Mouse (Mus musculus): Measurements from ENCODE around the gene Rpgrip1l.

The Rpgrip1l gene

GRCm38 (mm10) chr8:91224227-91224626 lies 88.8 kb downstream of the Rpgrip1l start:
- Histone ChIP-seq H3K9me3 (ENCODE audit: low read length) (no peaks in the 10 kb centered on the region), H3K36me3 (ENCODE audit: insufficient read depth, low read length) (no peaks in the 10 kb centered on the region), H3K4me3 (replicated peaks; ENCODE audit: low read length) (no peak overlapping the region), H3K4me1 (replicated peaks; ENCODE audit: low read depth, low read length) (no peaks in the 10 kb centered on the region), H3K27me3 (ENCODE audit: insufficient read depth, low read length) (no peaks in the 10 kb centered on the region)
- no peak for TF ChIP-seq CTCF (conservative IDR thresholded peaks at IDR 0.05; ENCODE audit: low read length)
- TF ChIP-seq NANOG (IDR thresholded peaks at IDR 0.05; ENCODE audit: borderline replicate concordance, low read length): no peak
- no peak for TF ChIP-seq POU5F1 (IDR thresholded peaks at IDR 0.05; ENCODE audit: borderline replicate concordance, low read length)

GRCm38 (mm10) chr8:91221841-91222240 lies 91.2 kb downstream of the Rpgrip1l start:
- Histone ChIP-seq H3K27me3 (ENCODE audit: insufficient read depth, low read length) (no peaks in the 10 kb centered on the region), H3K4me1 (replicated peaks; ENCODE audit: low read depth, low read length) (no peaks in the 10 kb centered on the region), H3K36me3 (ENCODE audit: insufficient read depth, low read length) (no peaks in the 10 kb centered on the region), H3K9me3 (ENCODE audit: low read length) (no peaks in the 10 kb centered on the region), H3K4me3 (replicated peaks; ENCODE audit: low read length) (no peak overlapping the region)
- no peak for TF ChIP-seq NANOG (IDR thresholded peaks at IDR 0.05; ENCODE audit: borderline replicate concordance, low read length)

GRCm38 (mm10) chr8:91218271-91218670 lies 94.8 kb downstream of the Rpgrip1l start:
- Histone ChIP-seq H3K36me3 (ENCODE audit: insufficient read depth, low read length) (no peaks in the 10 kb centered on the region), H3K27me3 (ENCODE audit: insufficient read depth, low read length) (no peaks in the 10 kb centered on the region), H3K4me1 (replicated peaks; ENCODE audit: low read depth, low read length) (no peaks in the 10 kb centered on the region), H3K4me3 (replicated peaks; ENCODE audit: low read length) (no peak overlapping the region), H3K9me3 (ENCODE audit: low read length) (no peaks in the 10 kb centered on the region)
- TF ChIP-seq POU5F1 (IDR thresholded peaks at IDR 0.05; ENCODE audit: borderline replicate concordance, low read length): no peak
- TF ChIP-seq CTCF (conservative IDR thresholded peaks at IDR 0.05; ENCODE audit: low read length): no peak

DNA sequence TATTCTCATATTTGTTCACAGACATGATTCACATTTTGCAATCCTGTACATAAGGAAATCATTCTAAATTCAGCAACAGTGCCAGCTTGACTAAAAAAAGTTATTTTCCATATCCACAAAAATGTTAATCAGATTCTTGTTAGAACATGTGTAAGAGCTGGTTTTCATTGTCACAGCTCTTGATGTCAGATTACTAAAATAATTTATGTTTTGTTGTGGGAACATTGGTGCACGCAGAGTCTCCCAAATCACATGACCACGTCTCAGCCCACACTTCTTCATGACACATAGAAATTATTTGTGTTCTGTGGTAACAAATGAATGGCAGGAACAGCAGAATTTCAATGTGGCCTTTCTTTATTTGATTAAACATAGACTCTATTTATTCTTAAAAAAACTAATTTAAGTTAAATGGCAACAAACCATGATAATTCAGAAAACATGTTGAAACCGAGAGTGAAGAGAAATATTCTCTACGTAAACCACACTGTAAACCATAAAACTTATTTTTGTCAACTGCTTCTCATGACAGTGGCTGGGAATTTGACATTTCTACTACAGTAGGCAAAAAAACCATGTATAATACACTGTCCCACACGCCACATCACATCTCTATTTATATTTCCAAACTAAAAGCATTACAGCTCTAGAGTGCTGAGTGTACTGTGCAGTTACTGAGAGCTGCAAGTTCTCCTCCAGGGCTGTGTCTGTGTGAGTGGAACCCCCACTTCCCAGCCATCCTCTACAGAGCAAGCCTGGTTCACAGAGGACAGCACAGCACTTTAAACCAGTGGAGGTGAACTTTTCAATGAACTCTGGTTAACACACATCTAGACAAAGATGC lies 95.8 kb downstream of the Rpgrip1l start:
- Histone ChIP-seq H3K4me3 (replicated peaks; ENCODE audit: low read length) (no peak overlapping the region), H3K27me3 (ENCODE audit: insufficient read depth, low read length) (no peaks in the 10 kb centered on the region), H3K9me3 (ENCODE audit: low read length) (no peaks in the 10 kb centered on the region), H3K36me3 (ENCODE audit: insufficient read depth, low read length) (no peaks in the 10 kb centered on the region), H3K4me1 (replicated peaks; ENCODE audit: low read depth, low read length) (no peaks in the 10 kb centered on the region)
- TF ChIP-seq POU5F1 (IDR thresholded peaks at IDR 0.05; ENCODE audit: borderline replicate concordance, low read length) (no peak), CTCF (conservative IDR thresholded peaks at IDR 0.05; ENCODE audit: low read length) (no peak), NANOG (IDR thresholded peaks at IDR 0.05; ENCODE audit: borderline replicate concordance, low read length) (no peak)

DNA sequence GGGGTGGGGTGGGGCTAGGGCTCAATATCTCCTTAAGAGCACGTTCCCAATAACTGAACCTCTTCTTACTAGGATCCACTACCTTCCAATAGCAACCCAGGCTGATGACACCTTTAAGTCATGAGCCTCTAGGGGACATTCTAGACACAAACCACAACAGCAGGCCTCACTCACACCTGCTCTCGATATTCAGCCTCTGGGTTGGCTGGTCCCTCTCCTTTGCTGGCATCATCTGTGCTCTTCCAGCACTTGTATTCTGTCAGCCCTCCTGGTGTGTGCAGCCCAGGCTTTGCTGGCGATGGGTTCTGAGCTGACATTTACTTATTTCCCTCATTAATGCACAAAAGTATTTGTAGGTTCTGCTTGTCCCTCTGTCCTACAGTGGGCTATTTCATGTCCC lies 98.8 kb downstream of the Rpgrip1l start:
- Histone ChIP-seq H3K4me1 (replicated peaks; ENCODE audit: low read depth, low read length) (no peaks in the 10 kb centered on the region), H3K9me3 (ENCODE audit: low read length) (no peaks in the 10 kb centered on the region), H3K36me3 (ENCODE audit: insufficient read depth, low read length) (no peaks in the 10 kb centered on the region), H3K4me3 (replicated peaks; ENCODE audit: low read length) (no peak overlapping the region), H3K27me3 (ENCODE audit: insufficient read depth, low read length) (no peaks in the 10 kb centered on the region)
- TF ChIP-seq NANOG (IDR thresholded peaks at IDR 0.05; ENCODE audit: borderline replicate concordance, low read length): no peak
- TF ChIP-seq POU5F1 (IDR thresholded peaks at IDR 0.05; ENCODE audit: borderline replicate concordance, low read length): no peak
- TF ChIP-seq CTCF (conservative IDR thresholded peaks at IDR 0.05; ENCODE audit: low read length): no peak

DNA sequence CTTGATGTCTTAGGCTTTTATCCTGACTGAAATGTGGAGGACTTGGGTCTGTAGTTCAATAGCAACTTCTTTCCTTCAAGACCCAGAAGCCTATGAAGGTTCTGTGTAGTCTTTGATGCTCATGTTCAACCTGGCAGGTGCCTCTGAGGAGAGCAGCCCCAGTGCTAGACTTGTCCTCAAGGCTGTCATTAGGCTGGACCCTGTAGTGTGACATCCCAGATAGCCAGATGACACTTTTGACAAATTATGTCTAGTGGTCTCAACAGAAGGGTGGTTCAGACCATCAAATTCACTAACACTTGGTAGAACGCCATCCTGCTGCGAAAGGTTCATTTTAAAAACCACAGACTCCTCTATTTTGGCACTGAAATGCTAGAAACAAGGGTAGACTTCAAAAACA lies 100.1 kb downstream of the Rpgrip1l start:
- no peaks in the 10 kb centered on the region for H3K36me3 ChIP-seq (ENCODE audit: insufficient read depth, low read length)
- H3K4me1 ChIP-seq (replicated peaks; ENCODE audit: low read depth, low read length): no peaks in the 10 kb centered on the region
- H3K27me3 ChIP-seq (ENCODE audit: insufficient read depth, low read length): no peaks in the 10 kb centered on the region
- TF ChIP-seq CTCF (conservative IDR thresholded peaks at IDR 0.05; ENCODE audit: low read length) (no peak), POU5F1 (IDR thresholded peaks at IDR 0.05; ENCODE audit: borderline replicate concordance, low read length) (no peak), NANOG (IDR thresholded peaks at IDR 0.05; ENCODE audit: borderline replicate concordance, low read length) (no peak)
- H3K9me3 ChIP-seq (ENCODE audit: low read length): no peaks in the 10 kb centered on the region
- H3K4me3 ChIP-seq (replicated peaks; ENCODE audit: low read length): no peak overlapping the region

DNA sequence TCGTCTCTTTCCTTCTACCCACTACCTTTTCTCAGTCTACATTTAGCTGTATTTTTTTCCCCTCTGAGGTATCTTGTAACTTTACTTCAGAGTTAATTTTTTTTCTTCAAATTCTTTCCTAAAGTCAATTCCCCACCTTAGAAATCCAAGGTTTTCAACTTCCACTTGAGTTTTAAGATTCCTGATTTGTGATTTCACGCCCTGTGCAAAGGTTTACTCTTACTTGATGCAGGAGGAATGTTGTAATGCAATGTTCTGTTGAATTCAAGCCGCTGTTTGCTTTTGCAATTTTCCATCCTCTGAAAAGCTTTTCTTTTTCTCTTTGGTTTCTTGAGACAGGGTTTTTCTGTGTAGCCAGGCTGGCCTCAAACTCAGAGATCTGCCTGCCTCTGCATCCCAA lies 103.4 kb downstream of the Rpgrip1l start:
- Histone ChIP-seq H3K4me1 (replicated peaks; ENCODE audit: low read depth, low read length) (no peaks in the 10 kb centered on the region), H3K4me3 (replicated peaks; ENCODE audit: low read length) (no peak overlapping the region), H3K36me3 (ENCODE audit: insufficient read depth, low read length) (no peaks in the 10 kb centered on the region), H3K9me3 (ENCODE audit: low read length) (no peaks in the 10 kb centered on the region), H3K27me3 (ENCODE audit: insufficient read depth, low read length) (no peaks in the 10 kb centered on the region)
- TF ChIP-seq NANOG (IDR thresholded peaks at IDR 0.05; ENCODE audit: borderline replicate concordance, low read length): no peak
- no peak for TF ChIP-seq POU5F1 (IDR thresholded peaks at IDR 0.05; ENCODE audit: borderline replicate concordance, low read length)
- no peak for TF ChIP-seq CTCF (conservative IDR thresholded peaks at IDR 0.05; ENCODE audit: low read length)

DNA sequence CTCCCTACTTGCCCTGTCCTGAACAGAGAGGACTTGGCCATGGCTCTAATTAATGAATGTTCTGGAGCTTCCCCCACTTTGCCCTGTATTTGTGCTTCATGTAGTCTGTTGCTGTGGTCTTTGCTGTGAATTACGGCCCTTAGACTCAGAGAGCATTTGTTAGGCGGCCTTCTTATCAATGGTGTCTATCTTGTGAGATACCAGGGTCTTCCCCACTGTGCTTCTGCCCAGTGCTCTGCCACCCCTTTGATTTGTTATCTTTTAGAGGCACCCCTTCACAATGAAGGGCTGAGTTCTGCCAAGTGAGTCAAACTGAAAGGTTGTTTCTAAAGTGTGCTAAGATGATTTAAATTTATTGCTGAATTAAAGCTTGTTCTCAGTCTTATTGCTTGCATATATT lies 105.4 kb downstream of the Rpgrip1l start:
- Histone ChIP-seq H3K36me3 (ENCODE audit: insufficient read depth, low read length) (no peaks in the 10 kb centered on the region), H3K4me3 (replicated peaks; ENCODE audit: low read length) (no peak overlapping the region), H3K4me1 (replicated peaks; ENCODE audit: low read depth, low read length) (no peaks in the 10 kb centered on the region), H3K27me3 (ENCODE audit: insufficient read depth, low read length) (no peaks in the 10 kb centered on the region), H3K9me3 (ENCODE audit: low read length) (no peaks in the 10 kb centered on the region)
- TF ChIP-seq CTCF (conservative IDR thresholded peaks at IDR 0.05; ENCODE audit: low read length) (no peak), NANOG (IDR thresholded peaks at IDR 0.05; ENCODE audit: borderline replicate concordance, low read length) (no peak), POU5F1 (IDR thresholded peaks at IDR 0.05; ENCODE audit: borderline replicate concordance, low read length) (no peak)

DNA sequence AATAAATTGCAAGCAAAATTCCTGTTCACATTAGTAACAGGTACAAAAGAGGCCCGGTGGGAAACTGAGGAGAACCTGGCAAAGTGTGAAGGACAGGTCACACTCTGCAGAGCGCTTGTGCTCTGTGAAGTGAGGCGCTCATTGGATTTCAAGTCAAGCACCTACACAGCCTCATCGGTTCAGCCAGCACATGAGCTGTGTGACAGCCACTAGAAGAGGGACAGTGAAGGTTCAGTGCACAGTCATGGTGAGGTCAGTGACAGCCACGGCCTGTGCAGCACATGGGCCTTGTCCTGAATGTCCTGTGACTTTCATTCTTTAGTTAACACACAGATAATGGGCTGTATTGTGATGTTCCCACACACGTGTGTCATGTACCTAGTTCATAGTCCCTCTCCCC lies 107.2 kb downstream of the Rpgrip1l start:
- no peaks in the 10 kb centered on the region for H3K9me3 ChIP-seq (ENCODE audit: low read length)
- no peak overlapping the region for H3K4me3 ChIP-seq (replicated peaks; ENCODE audit: low read length)
- TF ChIP-seq CTCF (conservative IDR thresholded peaks at IDR 0.05; ENCODE audit: low read length): no peak
- TF ChIP-seq NANOG (IDR thresholded peaks at IDR 0.05; ENCODE audit: borderline replicate concordance, low read length): no peak
- TF ChIP-seq POU5F1 (IDR thresholded peaks at IDR 0.05; ENCODE audit: borderline replicate concordance, low read length): no peak
- H3K27me3 ChIP-seq (ENCODE audit: insufficient read depth, low read length): no peaks in the 10 kb centered on the region
- no peaks in the 10 kb centered on the region for H3K4me1 ChIP-seq (replicated peaks; ENCODE audit: low read depth, low read length)
- H3K36me3 ChIP-seq (ENCODE audit: insufficient read depth, low read length): no peaks in the 10 kb centered on the region
